Mouse (Mus musculus) limb, embryonic 12.5 days (tissue): ENCODE data around the gene Tk2. TPM values are rescaled to one million over a fixed set of nuclear protein-coding genes. Genes with fewer than 3 reads are reported as not detected.

Source experiments
- ATAC-seq: fragments of 200-750 bp; cut with Nextera tagmentation; 2 replicates; pipeline ENCODE4 v1.8.0; 2017; ENCODE audit warnings: low read depth, moderate TSS enrichment; ENCODE audit not compliant: insufficient number of reproducible peaks, insufficient read depth, low FRiP score, low TSS enrichment
- H3K27ac ChIP-seq: fragments of 300-500 bp; sonication (generic); 2 replicates; pipeline ENCODE4 v1.5.1; 2016; ENCODE audit warnings: mild to moderate bottlenecking, moderate library complexity
- H3K27me3 ChIP-seq: fragments of 300-500 bp; sonication (generic); 2 replicates; pipeline ENCODE4 v1.6.1; 2016; ENCODE audit warnings: mild to moderate bottlenecking, moderate library complexity
- H3K36me3 ChIP-seq: fragments of 300-500 bp; sonication (generic); 2 replicates; pipeline ENCODE4 v1.6.1; 2016; ENCODE audit warnings: mild to moderate bottlenecking, moderate library complexity
- H3K4me1 ChIP-seq: fragments of 300-500 bp; sonication (generic); replicated peaks from 2 replicates; pipeline ENCODE4 v1.6.1; 2016
- H3K4me2 ChIP-seq: fragments of 300-500 bp; sonication (generic); 2 replicates; pipeline ENCODE4 v1.6.1; 2016; ENCODE audit warnings: mild to moderate bottlenecking, moderate library complexity
- H3K4me3 ChIP-seq: fragments of 300-500 bp; sonication (generic); replicated peaks from 2 replicates; pipeline ENCODE4 v1.5.1; 2016; ENCODE audit warnings: mild to moderate bottlenecking
- H3K9ac ChIP-seq: fragments of 300-500 bp; sonication (generic); replicated peaks from 2 replicates; pipeline ENCODE4 v1.6.1; 2016; ENCODE audit warnings: mild to moderate bottlenecking, moderate library complexity
- H3K9me3 ChIP-seq: fragments of 300-500 bp; sonication (generic); 2 replicates; pipeline ENCODE4 v1.6.1; 2016; ENCODE audit warnings: mild to moderate bottlenecking, moderate library complexity
- WGBS: fragments of 180-500 bp; shearing (Covaris S2); methylation state at CpG from one replicate; pipeline ENCODE4 v1.1.7; 2016; 5-methylcytosine and 5-hydroxymethylcytosine counted together
- polyA plus RNA-seq: library from polyadenylated mRNA; unstranded; fragments of >200 nt; fragmentation: Nextera tagmentation; extraction: Ambion mirVana; gene quantifications from 2 replicates; pipeline ENCODE4 v1.2.1, GENCODE M21; 2016

Gene Tk2
- polyA plus RNA-seq, 1 experiment from 2014 or later = 22.1 TPM

DNA sequence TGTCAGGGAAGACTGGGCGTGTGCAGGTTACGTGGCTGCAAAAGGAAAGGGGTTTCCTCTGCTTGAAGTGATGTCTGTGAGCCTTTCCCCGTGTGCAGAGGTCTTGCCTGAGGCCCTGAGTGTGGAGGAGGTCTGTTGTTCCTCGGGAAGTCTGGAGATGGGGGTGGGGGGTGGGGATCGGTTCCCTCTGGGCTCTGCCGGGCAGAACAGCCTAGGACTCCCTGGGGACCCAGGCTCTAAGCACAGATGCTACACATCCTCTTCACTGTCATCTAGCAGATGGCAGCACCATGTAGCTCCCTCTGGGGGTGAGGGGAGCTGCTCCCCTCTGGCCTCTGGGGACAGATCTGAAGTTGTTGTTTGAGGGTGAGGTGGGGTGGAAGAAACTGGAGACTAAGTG, 63.5 kb downstream of the Tk2 start:
- H3K4me1 ChIP-seq = peaks cover 3% of the 10 kb centered on the region; the same call in 1 of the 2 replicates
- no peaks in the 10 kb centered on the region for H3K36me3 ChIP-seq
- 0 out of 2 replicates have a peak, but pooled peaks cover 9% of the 10 kb centered on the region for H3K27me3 ChIP-seq
- no peak overlapping the region for H3K27ac ChIP-seq
- WGBS = 35% methylated on average over 6 of the region's 6 CpGs
- H3K9ac ChIP-seq = peak overlapping the region; percentile 40; the same call in 1 of the 2 replicates
- no peak overlapping the region for H3K4me3 ChIP-seq
- ATAC-seq = no peak
- no peak overlapping the region for H3K4me2 ChIP-seq
- H3K9me3 ChIP-seq = no peaks in the 10 kb centered on the region

DNA sequence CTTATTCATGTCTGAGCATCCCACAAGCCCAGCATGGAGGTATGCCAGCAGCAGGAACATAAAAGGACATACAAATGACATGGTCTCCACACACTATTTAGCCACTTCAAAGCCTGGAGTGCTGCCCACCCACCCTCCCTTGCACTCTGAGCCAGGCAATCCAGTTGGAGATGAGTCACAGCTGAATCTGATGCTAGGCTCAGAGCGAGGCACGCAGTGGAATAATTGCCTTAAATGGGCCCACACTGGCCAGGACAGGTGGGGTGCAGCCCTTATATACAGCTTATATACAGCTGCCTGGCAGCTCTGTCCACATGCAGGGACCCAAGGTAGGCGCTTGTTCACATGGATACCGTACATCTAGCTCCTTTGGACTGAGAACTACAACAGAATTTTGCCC, 71.3 kb downstream of the Tk2 start:
- no peak for ATAC-seq
- H3K4me2 ChIP-seq = no peak overlapping the region
- H3K9me3 ChIP-seq = no peaks in the 10 kb centered on the region
- no peak overlapping the region for H3K4me3 ChIP-seq
- H3K27ac ChIP-seq = no peak overlapping the region
- H3K36me3 ChIP-seq = no peaks in the 10 kb centered on the region
- WGBS = 81% methylated on average over 4 of the region's 4 CpGs
- H3K9ac ChIP-seq = no peak overlapping the region
- peaks cover 26% of the 10 kb centered on the region for H3K27me3 ChIP-seq
- H3K4me1 ChIP-seq = no peaks in the 10 kb centered on the region

Other genes with a start within 250 kb of the Tk2 start
- gene Cdh5, start 146.9 kb downstream of the Tk2 start, polyA plus RNA-seq = 16.2 and 19.2 TPM in 2 replicates
- gene Bean1, start 78.1 kb downstream of the Tk2 start, polyA plus RNA-seq = 0.42 and 0.53 TPM in 2 replicates
- 48.6 and 52.2 TPM in 2 replicates for gene Cklf, start 2.3 kb upstream of the Tk2 start, polyA plus RNA-seq
- gene Cmtm2a, start 44.6 kb upstream of the Tk2 start, polyA plus RNA-seq = not detected in 2 replicates
- not detected in 2 replicates for gene Gm45711, start 61.5 kb upstream of the Tk2 start, polyA plus RNA-seq
- not detected in 2 replicates for gene Cmtm1, start 61.6 kb upstream of the Tk2 start, polyA plus RNA-seq
- gene Gm11020, start 73.0 kb upstream of the Tk2 start, polyA plus RNA-seq = not detected in 2 replicates
- gene Cmtm2b, start 73.7 kb upstream of the Tk2 start, polyA plus RNA-seq = not detected in 2 replicates
- 99.8 and 102 TPM in 2 replicates for gene Cmtm3, start 90.9 kb upstream of the Tk2 start, polyA plus RNA-seq
- gene Cmtm4, start 147.2 kb upstream of the Tk2 start, polyA plus RNA-seq = 3.2 TPM in 2 replicates
- gene Dync1li2, start 194.5 kb upstream of the Tk2 start, polyA plus RNA-seq = 79.0 and 83.5 TPM in 2 replicates